Mouse (Mus musculus) 3134 (cell line): ENCODE results near the gene Dalrd3.
"Not testable (repeated sequence)": the region's sequence is repeated elsewhere in the genome, so short reads cannot be mapped to it uniquely, and the experiment has no call there.

Experiments
- DNase-seq: peaks from one replicate; pipeline ENCODE4 v3.0.0-alpha.2; 2011; ENCODE audit warnings: low spot score; ENCODE audit not compliant: insufficient read length; ENCODE audit errors: extremely low read depth

Gene Dalrd3

GRCm38 (mm10) chr9:108572321-108572720 lies 2.6 kb downstream of the Dalrd3 start:
- no peak for DNase-seq

- DNase-seq, result no peak
Measured at GRCm38 (mm10) chr9:108573774-108574690, 4.3 kb downstream of the Dalrd3 start.

GRCm38 (mm10) chr9:108574921-108575320 lies 5.2 kb downstream of the Dalrd3 start:
- no peak for DNase-seq

GRCm38 (mm10) chr9:108575321-108576297 lies 5.9 kb downstream of the Dalrd3 start:
- DNase-seq, result no peak

- DNase-seq, result no peak
Measured at GRCm38 (mm10) chr9:108577025-108577424, 7.3 kb downstream of the Dalrd3 start.

DNA sequence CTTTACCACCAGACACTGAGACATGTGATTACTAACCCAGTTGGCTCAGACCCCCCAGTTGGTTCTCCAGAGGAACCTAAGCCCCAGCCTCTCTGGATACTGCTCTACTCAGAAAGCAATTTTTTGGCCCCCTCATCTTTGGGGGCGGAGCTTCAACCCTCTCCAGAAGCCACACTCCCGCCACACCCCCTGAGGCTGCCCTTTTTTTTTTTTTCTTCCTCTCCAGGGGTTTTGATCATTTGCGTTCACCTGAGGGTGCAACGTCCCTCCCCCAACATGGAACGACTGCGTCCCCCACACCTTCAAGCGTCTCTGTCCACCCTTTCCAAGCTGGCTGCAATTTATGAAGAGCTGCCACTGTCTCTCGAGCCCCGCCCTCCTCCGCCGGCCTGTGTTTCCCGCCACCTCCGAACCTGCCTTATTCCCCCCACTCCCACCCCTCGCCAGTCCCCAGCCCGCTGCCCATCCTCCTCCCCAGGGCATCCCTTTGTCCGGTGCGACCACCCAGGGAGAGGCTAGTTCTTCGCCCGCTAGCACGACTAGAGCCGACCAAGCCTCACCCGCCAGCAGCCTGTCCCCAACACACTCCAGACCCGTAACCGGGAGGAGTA lies 8.4 kb downstream of the Dalrd3 start:
- DNase-seq, result no peak

- DNase-seq, result peak; percentile 91
Measured at GRCm38 (mm10) chr9:108578545-108579343, 9.1 kb downstream of the Dalrd3 start, which contains the start of gene Wdr6. Gene Wdr6 (minus strand): TSS chr9:108578739.

DNA sequence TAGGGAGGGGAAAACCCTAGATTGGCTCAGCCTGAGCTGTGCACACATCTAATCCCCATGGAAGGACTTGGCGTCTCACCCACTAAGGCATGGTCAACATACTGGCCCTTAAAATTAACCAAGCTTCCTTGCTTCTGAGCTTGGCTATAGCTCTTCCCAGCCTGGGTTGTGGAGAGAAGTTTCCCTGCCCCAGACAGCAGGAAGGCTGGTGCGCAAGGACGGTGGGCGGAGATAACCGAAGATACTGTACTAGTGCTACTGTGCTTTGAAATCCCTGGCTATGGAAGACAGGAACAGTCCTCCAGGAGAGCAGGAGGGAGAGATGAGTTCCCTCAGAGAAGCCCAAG lies 9.6 kb downstream of the Dalrd3 start:
- no peak for DNase-seq

DNA sequence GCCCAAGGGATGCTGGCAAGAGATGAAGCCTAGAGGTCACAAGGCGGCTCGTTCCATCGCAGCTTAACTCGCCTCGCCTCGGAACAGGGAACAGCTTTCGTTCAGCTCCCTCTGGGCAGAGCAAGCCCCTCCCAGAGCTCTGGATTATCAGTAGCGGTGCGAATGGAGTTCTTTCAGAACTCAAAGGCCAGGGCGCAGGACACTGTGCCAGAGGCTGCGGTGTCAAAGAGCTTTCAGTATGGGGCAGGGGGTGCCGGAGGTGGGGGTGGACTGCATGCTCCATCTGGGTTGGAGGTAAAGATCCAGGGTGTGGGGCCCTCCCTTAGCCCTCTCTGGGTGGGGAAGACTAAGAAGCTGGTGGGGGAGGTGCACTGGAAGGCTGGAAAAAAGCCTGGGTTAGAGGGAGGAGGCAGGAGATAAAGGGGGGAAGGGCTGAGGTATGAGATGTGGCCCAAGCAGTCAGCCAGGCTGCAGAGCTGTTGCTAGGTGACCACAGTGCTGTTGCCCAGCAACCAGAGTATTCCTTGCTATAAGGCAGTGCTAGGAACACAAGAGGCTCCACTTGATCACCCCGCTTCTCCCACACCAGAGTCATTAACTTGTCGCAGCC lies 18.0 kb downstream of the Dalrd3 start:
- no peak for DNase-seq

GRCm38 (mm10) chr9:108589229-108589628 lies 19.5 kb downstream of the Dalrd3 start:
- DNase-seq, result no peak

- DNase-seq, result no peak
Measured at GRCm38 (mm10) chr9:108591462-108591861, 21.8 kb downstream of the Dalrd3 start.

DNA sequence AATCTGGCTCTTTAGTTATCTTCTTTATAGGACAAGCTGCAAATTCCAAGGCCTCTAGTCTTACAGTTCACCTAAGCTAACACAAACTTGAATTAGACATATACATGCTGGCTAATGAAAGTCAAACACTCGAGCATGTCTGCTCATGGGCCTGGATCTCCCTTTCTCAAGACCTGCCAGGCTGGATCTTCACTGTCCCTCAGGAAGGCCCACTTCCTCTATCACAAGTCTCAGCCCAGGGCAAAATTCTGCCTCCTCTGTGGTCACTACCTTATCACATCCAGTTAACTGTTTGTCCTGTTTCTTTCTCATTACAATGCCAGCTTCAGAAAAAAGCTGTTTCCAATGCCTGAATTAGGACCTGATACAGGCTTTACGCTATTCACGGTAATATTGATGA lies 24.7 kb downstream of the Dalrd3 start:
- no peak for DNase-seq

DNA sequence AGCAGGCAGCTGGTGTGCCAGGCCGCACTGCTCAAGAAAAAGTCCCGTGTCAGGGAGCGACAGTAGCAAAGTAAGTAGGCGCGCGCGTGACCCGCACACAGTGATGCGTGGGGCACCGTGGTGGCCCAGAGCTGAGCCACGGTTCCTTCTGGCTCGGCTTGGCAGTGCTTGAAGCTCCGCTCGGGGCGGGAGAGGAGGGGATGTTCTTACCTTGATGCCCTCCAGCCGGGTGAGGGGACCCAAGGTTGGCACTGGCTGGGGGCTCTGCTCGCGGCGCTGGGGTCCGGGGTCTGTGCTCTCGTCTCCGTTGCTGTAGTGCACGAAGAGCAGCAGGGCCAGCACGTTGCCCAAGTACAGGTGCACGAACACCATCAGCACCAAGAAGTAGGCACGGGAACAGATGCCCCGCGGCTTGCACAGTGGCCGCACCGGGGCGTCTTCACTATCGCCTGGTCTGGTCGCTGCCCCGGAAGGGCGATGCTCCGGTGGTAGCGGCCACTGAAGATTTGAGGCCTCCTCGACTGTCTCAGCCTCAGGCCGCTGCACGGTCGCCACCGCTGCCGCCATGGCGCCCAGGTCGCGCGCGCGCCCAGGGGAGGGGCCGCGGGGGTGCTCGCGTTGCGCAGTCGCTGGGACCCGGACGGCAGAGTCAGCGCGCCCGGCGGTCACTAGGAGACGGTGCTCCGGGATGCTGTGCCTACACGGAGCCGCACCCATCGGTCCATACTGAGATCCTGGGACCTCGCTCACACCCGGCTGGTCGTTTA lies 27.5 kb downstream of the Dalrd3 start, which contains the start of gene P4htm:
TSS of gene P4htm (minus strand) at position 670 of the 767 bp plus-strand sequence.
- DNase-seq, result no peak

DNA sequence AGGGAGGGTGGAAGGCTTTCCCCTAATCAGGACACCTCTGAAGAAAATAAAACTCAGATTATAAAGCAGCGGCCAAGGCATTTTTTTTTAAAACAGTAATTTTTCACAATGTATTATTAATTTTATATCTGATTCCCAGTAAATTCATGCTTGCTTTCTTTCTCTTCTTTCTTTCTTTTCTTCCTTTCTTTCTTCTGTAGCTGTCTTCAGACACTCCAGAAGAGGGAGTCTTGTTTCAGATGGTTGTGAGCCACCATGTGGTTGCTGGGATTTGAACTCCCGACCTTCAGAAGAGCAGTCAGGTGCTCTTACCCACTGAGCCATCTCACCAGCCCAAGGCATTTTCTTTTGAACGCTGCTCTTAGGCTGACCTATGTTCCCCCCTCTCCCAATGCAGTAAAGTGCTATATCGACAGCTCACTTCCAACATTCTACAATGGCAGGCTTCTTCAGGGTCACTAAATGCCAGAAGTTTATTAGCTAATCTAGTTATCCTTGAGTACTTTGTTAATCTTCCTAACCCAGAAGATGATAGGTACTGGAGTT lies 29.4 kb downstream of the Dalrd3 start:
- DNase-seq, result no peak

- no peak for DNase-seq
Measured at GRCm38 (mm10) chr9:108600011-108600410, 30.3 kb downstream of the Dalrd3 start.

DNA sequence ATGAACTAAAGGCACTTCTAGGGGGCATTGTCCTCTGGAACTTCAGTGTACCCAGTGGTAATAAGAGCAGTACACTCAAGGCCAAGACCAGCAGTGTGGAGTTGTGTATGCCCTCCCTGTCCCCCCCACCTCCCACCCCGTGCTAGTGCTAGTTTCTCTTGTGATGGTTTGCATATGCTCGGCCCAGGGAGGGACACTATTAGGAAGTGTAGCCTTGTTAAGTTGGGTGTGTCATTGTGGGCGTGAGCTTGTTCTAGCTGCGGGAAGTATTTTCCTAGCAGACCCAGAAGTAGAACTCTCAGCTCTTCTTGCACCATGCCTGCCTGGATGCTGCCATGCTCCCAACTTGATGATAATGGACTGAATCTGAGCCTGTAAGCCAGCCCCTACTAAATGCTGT lies 32.3 kb downstream of the Dalrd3 start:
- no peak for DNase-seq

DNA sequence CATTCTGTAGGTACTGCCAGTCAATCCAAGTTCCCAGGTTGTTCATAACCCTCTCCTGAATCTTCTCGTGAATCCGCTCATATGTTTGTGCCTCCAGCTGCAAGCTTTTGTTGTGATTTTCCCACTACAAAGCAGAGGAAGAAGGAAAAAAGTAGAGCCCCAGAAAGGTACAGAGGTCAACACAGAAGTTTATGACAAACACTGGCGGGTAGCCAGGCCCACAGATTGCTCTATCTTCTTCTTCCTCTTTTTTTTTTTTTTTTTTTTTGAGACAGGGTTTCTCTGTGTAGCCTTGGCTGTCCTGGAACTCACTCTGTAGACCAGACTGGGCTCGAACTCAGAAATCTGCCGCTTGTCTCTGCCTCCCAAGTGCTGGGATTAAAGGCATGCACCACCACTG lies 38.2 kb downstream of the Dalrd3 start:
- not testable (repeated sequence) for DNase-seq

GRCm38 (mm10) chr9:108608889-108609288 lies 39.2 kb downstream of the Dalrd3 start:
- no peak for DNase-seq

- DNase-seq, result no peak
Measured at GRCm38 (mm10) chr9:108611488-108611887, 41.8 kb downstream of the Dalrd3 start.
